Mouse (Mus musculus) CD4-positive, CD25-positive, alpha-beta regulatory T cell, adult 4 months (primary cell): Measurements from ENCODE around the gene Acmsd. TPM values are rescaled to one million over a fixed set of nuclear protein-coding genes. Genes with fewer than 3 reads are reported as not detected.

Experiments used
- ATAC-seq: one replicate; pipeline ENCODE4 v1.8.0; 2017
- polyA plus RNA-seq, 2 experiments: library from polyadenylated mRNA; unstranded; fragments of 100-300 nt; shearing (Covaris generic); gene quantifications; one replicate each; pipeline ENCODE4 v1.2.1; 2017

The Acmsd gene
- polyA plus RNA-seq, 2 experiments from 2014 or later, result 0.34 TPM; not detected in 1

GRCm38 (mm10) chr1:127776246-127776645 lies 47.0 kb downstream of the Acmsd start:
- ATAC-seq, result no peak

- ATAC-seq, result no peak
Observed at GRCm38 (mm10) chr1:127778611-127779010, 49.4 kb downstream of the Acmsd start.

DNA sequence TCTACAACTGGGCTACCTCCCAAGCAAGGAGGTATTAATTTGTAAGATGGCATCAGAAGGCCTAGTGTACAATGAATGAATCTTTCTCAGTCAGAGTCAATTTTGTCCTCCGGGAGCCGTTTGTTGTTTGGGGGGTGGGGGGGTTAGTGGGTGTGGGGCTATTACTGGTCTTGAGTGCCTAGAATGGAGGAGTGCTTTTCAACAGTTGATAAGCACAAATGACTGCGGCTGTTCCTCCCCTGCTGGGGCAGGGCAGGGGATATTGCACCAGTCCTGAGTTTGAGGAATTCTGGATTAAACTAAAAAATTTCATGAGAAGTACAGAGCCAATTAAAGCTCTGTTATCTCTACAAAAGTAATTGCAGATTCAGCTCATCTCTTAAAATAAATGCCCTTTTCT lies 50.9 kb downstream of the Acmsd start:
- no peak for ATAC-seq

- no peak for ATAC-seq
Observed at GRCm38 (mm10) chr1:127780849-127781248, 51.6 kb downstream of the Acmsd start.

- ATAC-seq, result no peak
Observed at GRCm38 (mm10) chr1:127783862-127784261, 54.6 kb downstream of the Acmsd start.

GRCm38 (mm10) chr1:127785882-127786281 lies 56.7 kb downstream of the Acmsd start:
- ATAC-seq, result no peak

GRCm38 (mm10) chr1:127788943-127789342 lies 59.7 kb downstream of the Acmsd start:
- ATAC-seq, result no peak

DNA sequence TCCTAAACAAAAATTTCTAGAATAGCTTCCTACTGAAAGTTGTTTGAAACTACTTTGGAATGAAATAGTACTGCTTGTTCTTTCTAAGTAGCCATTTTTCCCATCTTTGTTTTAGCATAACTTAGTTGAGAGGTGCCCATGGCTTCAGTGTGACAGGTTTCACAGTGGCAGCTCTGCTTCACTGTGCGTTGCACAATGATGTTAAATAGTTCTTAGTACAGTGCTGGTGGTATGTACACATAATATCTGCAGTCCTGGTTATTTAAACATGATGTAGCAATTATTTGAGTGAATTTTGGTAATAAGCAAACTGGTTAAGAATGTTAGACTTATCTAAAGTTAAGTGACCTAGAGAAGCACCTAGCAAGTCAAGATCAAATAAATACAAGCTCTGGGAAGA lies 64.2 kb downstream of the Acmsd start:
- ATAC-seq, result no peak

- no peak for ATAC-seq
Observed at GRCm38 (mm10) chr1:127795087-127795769, 66.0 kb downstream of the Acmsd start.

GRCm38 (mm10) chr1:127796341-127796740 lies 67.1 kb downstream of the Acmsd start:
- ATAC-seq, result peak; percentile 95

GRCm38 (mm10) chr1:127796752-127797151 lies 67.5 kb downstream of the Acmsd start:
- ATAC-seq, result no peak

DNA sequence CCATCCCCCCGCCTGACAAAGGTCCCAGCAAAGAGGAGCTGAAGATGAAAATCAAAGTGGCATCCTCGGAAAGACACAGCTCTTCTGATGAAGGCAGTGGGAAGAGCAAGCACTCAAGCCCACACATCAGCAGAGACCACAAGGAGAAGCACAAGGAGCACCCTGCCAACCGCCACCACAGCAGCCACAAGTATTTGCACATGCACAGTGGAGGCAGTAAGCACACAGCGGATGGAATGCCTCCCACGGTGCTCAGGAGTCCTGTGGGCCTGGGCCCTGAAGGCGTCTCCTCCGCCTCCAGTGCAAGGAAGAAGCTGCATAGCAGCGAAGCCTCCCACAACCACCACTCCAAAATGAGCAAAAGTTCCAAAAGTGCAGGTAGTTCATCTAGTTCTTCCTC lies 73.7 kb downstream of the Acmsd start:
- no peak for ATAC-seq

GRCm38 (mm10) chr1:127808671-127809070 lies 79.5 kb downstream of the Acmsd start:
- no peak for ATAC-seq

- peak; percentile 61 for ATAC-seq
Observed at GRCm38 (mm10) chr1:127812929-127813328, 83.7 kb downstream of the Acmsd start.

GRCm38 (mm10) chr1:127816381-127816780 lies 87.2 kb downstream of the Acmsd start:
- ATAC-seq, result no peak

Other genes starting within 250 kb of the Acmsd start
- under 1 TPM in 1 of 2 experiments, not detected in 1; 0.12 TPM for gene Tmem163, start 49.9 kb upstream of the Acmsd start, polyA plus RNA-seq
- 100 to 1,000 TPM; 102 to 119 TPM for gene Ccnt2, start 44.8 kb downstream of the Acmsd start, polyA plus RNA-seq
- gene Map3k19, start 125.6 kb downstream of the Acmsd start, polyA plus RNA-seq, result 1 to 10 TPM in 1 of 2 experiments, under 1 TPM in 1; 0.32 to 1.1 TPM
- gene Rab3gap1, start 139.4 kb downstream of the Acmsd start, polyA plus RNA-seq, result 10 to 100 TPM; 60.2 to 85.7 TPM